Mouse (Mus musculus) left cerebral cortex, adult 18-20 months (tissue): Measurements from ENCODE around the gene Zer1. TPM values are rescaled to one million over a fixed set of nuclear protein-coding genes. Genes with fewer than 3 reads are reported as not detected.

Experiments used
- DNase-seq, 2 experiments: peaks; one replicate each; pipeline ENCODE4 v3.0.0; 2021 to 2022; ENCODE audit warnings: low spot score in 2 of 2, mixed read lengths in 1 of 2
- total RNA-seq, 2 experiments: library from RNA; stranded (reverse); gene quantifications; 2 replicates each; pipeline ENCODE4 v1.2.3; 2021

Zer1 gene
- total RNA-seq, 2 experiments from 2014 or later, result 146 to 156 TPM

DNA sequence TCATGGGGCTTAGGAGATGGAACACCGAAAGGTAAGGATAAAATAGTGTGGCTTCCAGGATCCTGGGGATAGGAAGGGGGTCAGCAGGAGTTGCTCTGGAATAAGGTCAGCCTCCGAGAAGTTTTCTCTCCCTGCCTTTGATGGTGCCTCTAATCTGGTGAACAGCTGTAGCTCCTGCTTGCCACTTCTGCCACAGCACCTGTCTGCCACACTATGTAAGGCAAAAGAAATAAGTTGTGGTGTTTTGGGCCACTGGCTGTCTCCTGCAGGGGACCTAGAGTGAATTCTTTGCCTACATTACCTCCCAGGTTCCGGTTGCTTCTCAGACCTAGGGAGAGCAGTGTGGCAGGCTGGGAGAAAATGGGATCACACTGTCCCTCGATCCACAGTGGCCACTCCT, 45.6 kb downstream of the Zer1 start:
- no peak for DNase-seq

DNA sequence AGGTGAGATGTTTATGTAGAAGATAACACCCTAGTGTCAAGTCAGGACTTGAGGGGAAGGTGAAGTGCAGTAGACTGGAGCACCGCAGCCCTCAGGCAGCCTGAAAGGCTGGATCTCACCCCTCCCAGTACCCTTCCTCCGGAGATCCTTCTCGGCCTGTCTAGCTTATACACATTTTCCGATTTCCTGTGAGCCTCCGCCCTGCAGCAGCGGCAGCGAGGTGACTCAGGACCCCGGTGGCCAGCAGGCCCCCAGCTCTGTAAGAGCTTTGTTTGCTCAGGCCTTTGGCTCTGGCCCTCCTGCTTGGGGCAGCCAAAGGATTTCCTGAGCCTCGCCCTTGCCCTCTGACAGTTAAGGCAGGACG, 46.1 kb downstream of the Zer1 start:
- no peak for DNase-seq

DNA sequence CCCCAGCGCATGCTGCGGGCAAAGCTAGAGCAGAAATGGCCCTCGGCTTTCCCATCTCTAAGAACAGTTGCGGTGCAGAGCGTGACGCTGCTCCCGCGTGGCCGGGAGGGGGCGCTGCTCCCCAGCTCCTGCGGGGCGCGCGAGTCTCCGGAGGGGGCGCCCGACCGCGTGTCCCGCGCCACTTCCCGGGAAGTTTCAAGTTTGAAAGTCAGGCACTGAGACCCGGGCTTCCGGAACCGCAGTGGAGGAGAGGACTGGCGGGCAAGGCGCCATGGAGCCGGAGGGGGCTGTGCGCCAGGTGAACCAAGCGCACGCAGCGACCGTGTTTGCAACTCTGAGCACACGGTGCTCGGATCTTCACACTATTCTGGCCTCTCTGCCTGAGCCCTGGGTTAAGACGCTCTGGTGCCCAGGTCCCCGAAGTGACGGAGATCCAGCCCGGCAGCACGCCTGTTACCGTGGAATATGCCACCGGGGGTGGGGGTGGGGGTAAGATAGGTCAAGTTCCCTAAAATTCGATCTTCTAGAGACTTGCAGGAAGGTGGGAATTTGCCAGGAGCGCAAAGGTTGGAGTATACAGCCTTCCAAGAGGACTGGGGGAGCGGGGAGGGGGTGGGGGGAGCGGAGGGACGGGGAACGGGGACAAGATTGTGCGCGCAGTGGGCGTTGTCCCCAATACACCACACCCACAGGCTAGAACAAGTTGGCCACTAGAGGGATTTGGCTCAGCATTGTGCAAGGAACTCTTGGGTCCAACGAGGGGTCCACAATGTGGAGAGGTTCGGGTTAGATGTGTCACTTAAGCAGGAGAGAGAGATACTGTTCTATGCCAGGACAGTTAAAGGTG, 46.7 kb downstream of the Zer1 start, which contains the start of gene Pkn3:
Pkn3 (plus strand) TSS at position 183 of the 847 bp plus-strand sequence.
- peak; percentile 77 to 79 for DNase-seq

DNA sequence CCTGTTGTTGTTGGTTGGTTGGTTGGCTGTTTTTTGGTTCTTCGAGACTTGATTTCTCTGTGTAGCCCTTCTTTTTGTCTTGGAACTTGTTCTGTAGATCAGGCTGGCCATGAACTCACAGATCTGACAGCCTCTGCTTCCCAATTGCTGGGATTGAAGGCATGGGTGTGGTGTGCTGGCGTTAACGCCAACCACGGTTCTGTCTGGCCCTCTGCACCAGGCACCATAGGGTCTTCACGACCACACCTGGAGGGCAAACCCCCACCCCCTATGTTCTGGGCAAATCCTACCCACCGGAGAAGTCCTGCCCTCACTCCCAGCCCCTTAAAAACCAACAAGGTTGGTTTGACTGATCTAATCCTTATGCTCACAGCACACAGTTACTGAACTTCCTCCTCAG, 47.4 kb downstream of the Zer1 start:
- no peak for DNase-seq

DNA sequence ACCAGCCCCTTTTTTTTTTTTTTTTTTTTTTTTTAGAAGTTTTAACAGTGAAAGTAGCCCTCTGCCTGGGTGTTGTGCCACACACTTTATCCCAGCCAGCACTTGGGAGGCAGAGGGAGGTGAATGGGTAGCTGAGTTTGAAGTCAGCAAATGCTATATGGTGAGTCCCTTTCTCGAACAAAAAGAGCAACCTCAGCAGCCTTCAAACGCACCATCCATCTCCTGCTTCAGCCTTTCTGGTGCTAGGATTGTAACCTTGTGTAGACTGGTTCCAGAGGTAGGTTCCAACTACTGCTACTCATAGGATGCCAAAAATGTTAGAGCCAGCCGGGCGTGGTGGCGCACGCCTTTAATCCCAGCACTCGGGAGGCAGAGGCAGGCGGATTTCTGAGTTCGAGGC, 47.9 kb downstream of the Zer1 start:
- DNase-seq, result no peak

DNA sequence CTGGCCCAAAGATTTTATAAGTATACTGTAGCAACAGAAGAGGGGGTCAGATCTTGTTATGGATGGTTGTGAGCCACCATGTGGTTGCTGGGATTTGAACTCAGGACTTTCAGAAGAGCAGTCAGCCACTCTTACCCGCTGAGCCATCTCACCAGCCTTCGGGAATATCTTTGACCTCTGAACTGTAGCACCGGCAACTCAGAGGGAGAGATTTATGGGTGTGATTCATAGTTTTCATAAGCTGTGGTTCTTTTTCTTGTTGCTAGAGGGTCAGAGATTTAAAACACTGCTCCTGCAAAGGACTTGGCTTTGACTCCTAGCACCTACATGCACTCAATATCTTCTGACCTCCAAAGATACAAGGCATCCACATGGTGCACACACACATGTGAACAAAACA, 48.8 kb downstream of the Zer1 start:
- no peak for DNase-seq

DNA sequence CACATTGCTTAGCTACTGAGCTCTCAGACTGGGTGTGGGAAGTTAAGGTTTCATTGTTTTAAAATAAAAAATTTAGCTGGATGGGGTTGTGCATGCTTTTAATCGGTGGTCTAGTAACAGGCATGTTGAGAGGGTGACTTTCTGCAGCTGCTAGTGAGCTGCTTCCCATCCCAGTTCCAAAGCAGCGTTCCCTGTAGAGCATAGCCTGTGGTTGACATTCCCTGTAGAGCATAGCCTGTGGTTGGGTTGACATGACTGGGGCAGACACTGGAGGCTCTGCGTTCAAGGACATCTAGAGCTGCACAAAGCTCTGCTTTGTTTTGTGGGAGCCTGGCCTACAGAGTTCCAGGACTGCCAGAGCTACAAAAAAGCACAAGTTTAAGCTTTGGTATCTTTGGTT, 51.1 kb downstream of the Zer1 start:
- no peak for DNase-seq

DNA sequence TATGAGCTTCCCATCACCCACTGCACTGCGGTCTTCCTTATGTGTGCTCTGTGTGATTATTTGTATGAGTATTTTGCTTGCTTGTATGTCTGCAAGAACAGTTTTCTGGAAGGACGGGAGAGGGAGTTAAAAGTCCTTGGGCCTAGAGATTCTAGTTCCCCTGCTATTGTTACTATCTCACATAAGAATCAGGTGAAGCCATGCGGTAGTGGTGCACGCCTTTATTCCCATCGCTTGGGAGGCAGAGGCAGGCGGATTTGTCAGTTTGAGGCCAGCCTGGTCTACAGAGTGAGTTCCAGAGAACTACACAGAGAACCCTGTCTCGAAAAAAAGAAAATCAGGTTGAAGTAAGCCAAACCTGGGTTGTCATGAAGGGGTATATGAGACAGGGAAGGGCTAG, 51.5 kb downstream of the Zer1 start:
- DNase-seq, result no peak

DNA sequence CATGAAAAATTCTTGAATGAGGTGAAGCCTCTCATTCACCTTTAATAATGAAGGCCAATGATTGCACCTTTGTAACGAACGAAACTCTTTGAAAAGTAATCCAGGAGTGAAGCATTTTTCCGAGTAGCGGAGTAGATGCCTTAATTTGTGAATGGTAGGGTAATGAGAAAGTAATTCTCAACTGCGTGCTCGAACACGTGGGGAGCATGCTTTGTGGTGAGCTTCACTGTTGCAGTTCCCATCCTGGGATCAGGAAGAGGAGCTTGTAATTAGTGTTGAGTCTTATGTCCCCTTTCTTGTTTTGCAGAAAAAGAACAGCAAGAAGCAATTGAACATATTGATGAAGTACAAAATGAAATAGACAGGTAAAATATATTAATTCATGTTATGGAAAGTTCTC, 56.4 kb downstream of the Zer1 start:
- no peak for DNase-seq

DNA sequence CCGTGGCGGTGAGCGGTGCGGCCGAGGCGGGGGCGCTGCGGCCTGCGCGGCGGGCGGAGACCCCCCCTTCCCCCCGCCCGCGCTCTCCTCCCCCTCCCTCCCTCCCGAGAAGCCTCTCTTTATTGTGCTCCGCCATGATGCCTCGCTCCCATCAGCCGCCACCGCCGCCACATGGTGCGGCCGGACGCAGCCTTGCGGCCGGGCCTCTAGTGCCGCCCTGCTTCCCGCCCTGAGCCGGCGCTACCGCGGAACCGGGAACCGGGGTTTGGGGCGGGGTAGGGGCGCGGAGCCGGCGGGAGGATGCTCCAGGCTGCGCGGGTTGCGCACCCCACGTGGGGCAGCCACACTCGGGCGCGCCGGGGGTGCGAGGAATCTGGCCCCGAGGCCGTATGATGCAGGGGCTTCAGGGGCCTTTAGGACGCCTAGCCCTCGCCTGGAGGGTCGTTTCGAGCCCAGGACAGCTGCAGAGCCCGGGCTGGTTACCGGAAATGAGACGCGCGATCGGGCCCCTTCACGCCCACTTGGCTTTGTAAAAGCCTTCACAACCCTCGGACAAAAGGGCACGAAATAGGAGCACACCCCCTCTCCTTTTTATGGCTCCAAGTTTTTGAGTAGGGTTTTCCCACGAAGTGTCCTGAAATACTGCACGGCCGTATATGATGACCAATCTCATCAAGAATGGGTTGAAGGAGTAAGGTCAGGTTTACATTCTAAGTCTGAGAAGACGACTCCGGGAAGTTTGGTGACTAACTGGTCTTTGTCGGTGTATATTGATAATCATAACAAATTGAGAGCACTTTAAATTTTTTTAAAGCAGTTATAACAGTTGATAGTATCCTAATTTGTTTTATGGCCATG, 57.1 kb downstream of the Zer1 start:
- DNase-seq, result peak; percentile 29 to 31

DNA sequence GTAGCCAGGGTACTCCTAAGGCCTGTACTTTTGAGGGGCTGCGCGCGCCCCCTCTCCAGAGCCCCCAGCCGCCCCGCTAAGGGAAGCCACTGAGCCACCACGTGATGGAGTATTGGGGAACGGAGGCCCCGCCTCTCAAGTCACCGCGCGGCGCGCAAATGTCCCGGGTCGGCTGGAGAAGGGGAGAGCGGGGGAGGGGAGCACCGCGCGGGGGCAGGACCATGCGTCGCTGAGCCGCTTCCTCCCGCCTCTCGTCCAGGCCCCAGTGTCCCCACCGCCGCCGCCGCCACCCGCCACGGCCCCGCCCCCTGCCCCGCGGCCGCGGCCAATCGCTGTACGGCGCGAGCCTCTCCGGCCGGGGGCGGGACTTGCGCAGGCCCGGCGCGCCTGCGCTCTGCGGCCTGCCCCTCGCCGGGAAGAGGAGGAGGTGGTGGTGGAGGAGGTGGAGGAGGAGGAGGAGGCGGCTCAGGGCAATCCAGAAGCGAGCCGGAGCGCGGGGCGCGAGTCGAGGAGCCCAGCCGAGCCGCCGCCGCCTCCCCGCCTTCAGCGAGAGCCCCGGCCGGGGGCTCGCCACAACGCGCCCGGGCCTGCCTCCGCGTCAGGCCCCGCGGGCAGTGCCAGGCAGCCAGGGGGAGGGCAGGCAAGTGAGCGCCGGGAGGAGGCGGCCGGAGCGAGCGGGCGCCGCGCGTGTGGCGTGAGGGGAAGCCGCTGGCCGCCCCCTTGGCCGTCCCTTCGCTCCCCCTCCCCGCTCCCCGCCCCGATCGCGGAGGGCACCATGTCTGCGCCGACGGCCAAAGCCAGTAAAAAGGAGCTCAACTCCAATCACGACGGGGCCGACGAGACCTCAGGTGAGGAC, 58.1 kb downstream of the Zer1 start:
- peak; percentile 88 to 95 for DNase-seq

DNA sequence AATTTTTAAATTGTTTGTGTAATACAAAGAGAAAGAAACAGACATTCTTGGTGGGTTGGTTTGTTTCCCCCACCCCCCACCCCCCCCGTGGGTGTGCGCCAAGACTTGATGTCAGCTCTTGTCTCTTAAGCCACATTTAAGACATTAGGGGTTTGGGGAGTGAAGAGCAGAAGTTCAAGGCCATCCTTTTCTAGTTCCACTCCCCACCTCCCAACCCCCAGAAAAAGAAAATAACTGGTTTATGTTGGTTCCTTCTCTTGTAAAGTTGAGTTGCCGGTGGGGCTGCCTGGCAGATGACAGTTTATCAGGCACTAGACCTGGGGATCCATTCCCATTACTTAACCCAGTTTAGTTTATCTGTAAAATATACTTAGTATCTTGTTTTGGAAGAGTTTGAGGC, 60.1 kb downstream of the Zer1 start:
- no peak for DNase-seq

DNA sequence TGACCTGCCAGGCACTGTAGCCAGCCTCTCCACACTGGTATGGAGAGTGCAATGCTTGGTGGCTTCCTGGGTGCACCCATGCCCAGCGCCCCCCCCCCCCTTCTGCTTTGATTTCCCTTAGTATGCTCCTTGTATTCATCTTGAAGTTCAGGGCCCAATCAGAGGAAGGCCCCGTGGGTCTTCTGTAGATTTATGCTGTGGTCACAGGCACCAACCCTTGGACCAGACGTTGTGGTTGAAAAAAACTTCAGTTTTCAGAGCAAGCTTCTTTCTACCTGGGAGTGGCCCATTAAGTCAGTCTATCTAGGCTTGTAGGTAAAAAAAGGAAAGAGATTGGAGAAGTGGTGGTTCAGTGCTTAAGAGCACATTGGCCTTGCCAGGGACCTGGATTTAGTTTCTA, 60.6 kb downstream of the Zer1 start:
- DNase-seq, result no peak

DNA sequence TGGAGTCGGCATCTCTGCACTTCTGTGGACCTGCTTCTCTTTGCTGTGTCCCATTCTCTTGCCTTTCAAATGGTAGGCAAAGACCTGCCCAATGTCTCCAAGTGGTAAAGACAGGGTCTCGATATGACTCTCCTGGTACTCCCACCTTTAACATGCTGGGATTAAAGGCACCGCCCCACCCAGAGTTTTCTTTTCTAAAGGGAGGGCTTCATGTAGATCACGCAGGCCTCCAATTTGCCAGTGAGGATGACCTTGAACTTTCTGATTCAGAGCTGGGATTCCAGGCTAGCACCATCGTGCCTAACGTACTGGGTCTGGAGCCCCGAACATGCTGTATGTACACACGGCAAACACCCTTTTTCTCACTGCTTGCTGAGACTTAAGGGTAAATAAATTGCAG, 61.1 kb downstream of the Zer1 start:
- DNase-seq, result no peak

DNA sequence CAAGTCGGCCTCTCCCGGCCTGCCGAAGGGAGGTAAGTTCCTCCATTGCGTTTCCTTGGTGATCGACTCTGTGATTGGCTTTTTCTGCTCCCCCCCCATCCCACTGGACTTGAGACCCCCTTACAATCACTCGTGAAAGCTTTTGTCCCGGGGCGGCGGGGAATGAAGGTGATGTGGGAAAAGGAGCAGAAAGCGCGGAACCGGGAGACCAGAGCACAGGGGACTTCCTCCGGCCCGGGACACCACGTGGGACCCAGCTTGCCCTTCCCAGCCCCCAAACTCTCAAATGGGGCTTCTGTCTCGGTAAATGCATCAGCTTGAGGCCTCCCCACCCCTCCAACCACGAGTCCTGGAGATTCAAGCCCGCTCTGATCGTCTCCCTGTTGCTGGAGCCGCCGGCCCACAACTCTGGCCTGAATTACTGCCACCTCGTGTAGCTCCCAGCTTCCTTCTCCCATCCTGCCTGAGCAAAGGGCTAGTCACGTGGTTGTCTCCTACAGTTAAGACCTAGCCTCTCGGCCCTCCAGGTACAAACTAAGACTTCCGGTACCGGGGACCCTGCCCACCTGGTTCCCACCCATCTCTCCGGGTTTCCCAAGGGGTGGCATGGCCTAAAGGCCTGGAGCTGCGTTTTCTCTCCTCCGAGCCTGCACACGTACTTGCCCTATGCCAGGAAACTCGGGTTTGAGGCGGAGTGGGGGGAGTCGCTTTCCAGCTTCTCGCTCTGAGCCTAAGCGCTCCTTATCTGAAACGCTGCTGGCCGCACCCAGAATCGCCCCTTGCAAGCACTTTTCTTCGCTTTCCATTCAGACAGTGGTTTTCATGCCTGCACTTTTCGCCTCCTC, 61.9 kb downstream of the Zer1 start:
- DNase-seq, result peak; percentile 28 to 32

DNA sequence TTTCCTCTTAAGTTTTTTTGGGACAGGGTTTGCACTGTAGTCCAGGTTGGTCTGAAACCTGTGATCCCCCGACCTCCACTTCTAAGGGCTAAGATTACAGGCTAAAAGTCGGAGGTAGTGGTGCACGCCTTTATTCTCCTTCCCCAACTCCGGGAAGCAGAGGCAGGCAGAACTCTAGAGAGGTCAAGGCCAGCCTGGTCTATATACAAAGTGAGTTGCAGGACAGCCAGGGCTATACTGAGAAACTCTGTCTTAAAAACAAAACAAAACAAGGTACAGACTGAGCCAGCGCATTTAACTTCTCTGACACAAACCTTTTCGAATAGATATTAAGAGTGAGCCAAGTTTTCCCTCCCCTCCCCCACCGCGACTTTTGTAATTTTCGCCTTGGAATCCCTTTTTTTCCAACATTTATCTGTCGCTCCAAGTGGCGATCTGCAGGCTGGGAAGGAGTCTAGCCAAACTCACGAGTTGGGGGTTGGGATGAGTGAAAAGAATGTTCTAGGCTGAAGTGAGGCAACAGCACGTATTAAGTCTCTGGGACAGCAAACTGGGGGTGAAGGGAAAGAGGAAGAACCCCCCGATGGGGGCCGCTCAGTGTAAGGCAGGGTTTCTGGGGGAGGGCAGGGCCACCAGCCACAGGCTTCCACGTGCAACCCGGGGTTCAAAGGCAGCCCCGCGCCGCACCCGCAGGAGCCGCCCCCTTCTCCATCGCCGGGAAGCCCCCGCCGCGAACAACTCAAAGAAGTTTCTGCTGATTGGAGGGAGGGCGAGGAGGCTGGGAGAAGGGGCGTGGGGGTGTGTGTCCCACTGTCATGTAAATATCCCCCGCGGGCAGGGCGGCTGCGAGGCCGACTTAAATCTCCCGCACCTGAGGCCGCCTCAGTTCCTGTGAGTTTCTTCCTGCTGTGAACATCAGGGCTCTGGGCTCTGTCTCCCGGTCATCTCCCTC, 62.9 kb downstream of the Zer1 start:
- DNase-seq, result no peak

DNA sequence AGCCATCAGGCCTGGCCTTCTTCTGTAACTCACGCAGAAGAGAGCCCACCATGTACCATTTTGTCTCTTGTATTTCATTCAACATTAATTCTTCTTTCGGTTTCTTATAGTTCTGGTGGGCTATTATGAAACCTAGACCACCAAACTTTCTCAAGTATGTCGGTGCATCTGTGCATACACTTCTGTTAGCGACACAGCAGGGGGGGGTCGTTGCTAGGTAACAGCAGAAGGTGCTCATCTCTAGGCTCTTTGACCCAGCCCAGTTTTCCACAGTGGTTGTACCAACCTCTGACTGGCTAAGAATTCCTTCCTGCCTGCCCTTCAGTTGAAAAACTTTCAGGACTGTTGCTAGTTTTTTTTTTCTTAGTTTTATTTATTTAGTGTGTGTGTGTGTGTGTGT, 66.0 kb downstream of the Zer1 start:
- no peak for DNase-seq

DNA sequence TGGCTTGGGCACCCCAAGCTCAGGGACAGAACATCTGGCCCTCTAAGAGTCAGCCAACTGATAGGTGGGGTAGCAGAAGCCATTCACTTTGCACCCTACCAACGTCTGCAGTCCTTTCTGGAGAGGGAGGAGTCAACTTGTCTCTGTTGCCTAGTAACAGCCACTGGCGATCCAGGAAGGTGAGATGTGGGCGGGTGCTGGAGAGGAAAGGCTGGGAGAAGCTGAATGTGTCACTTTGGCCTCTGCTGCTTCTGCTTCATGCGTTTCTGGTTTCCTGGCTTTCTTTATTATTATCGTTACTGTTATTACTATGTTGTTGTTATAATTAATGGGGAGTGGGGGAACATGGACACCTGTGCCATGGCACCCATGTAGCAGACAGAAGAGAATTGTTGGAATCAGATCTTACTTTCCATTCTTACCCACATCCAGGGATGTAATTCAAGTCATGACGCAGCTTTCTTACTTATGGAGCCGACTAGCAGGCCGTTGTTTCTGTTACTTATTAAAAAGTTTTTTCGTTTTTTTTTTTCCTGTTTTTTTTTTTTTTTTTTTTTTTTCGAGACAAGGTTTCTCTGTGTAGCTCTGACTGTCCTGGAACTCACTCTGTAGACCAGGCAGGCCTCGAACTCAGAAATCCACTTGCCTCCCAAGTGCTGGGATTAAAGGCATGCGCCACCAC, 67.0 kb downstream of the Zer1 start, which contains the start of gene Set:
Set (plus strand) TSS at position 156 of the 682 bp plus-strand sequence.
- DNase-seq, result no peak

DNA sequence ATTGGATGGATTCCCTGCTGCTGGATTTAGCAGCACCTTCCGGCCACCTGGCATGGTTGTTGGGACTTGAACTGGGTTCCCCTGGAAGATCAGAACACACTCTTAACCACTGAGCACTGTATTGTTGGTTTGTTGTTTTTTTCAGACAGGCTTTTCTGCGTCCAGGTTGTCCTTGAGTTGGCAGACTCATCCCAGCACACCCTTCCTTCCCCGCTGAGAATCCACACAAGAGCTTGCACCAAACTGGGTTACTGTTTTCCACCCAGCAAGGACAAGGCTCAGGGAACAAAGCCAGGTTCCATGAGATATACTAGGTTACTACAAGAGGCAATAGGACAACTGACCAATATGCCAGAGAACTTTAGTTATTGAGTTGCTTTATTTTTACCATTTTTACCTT, 67.6 kb downstream of the Zer1 start:
- DNase-seq, result no peak
